Mouse (Mus musculus) ES-E14 (cell line): ENCODE measurements around the gene Zbtb33.

ENCODE experiments used
- CHD2 ChIP-seq: IDR thresholded peaks from 2 replicates; pipeline ENCODE4 v1.6.1; 2014; ENCODE audit warnings: mild to moderate bottlenecking, low read depth, low read length, inconsistent platforms
- HCFC1 ChIP-seq: IDR thresholded peaks from 2 replicates; pipeline ENCODE4 v1.6.1; 2012; ENCODE audit warnings: low read length, inconsistent platforms, borderline replicate concordance; ENCODE audit not compliant: insufficient read depth
- MAFK ChIP-seq: IDR thresholded peaks from 2 replicates; pipeline ENCODE4 v1.6.1; 2014; ENCODE audit warnings: mild to moderate bottlenecking, low read depth, low read length, inconsistent platforms; ENCODE audit not compliant: insufficient read depth
- ZC3H11A ChIP-seq: IDR thresholded peaks from 2 replicates; pipeline ENCODE4 v1.6.1; 2012; ENCODE audit warnings: low read depth, mild to moderate bottlenecking, inconsistent platforms, low read length, borderline replicate concordance
- ZNF384 ChIP-seq: IDR thresholded peaks from 2 replicates; pipeline ENCODE4 v1.6.1; 2012; ENCODE audit warnings: low read depth, low read length, inconsistent platforms

DNA sequence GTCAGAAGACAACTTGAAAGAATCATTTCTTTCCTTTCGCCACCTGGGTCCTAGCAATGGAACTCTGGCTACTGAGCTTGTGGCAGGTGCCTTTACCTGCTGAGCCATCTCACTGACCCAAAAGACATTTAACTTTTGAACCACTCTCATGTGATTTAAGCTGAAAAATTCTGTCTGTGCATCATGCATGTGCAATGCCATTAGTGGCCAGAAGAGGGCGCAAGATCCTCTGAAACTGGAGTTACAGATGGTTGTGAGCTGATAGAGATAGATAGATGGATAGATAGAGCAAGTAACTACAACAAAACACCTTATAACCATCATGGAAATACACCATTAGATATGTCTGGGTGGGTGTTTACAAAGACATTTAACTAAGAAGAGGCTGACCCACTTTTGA is 48.1 kb downstream of the Zbtb33 start:
- no peak for TF ChIP-seq HCFC1
- no peak for TF ChIP-seq CHD2
- no peak for TF ChIP-seq MAFK
- no peak for TF ChIP-seq ZNF384
- no peak; the same call in 1 of the 2 replicates for TF ChIP-seq ZC3H11A
